Mouse (Mus musculus) myocyte (in vitro differentiated cells): ENCODE results near the gene Hnf1b.

Experiments used
- CEBPB ChIP-seq: IDR thresholded peaks from 2 replicates; pipeline ENCODE4 v1.6.1; 2011; ENCODE audit warnings: mild to moderate bottlenecking, moderate library complexity; ENCODE audit not compliant: poor library complexity, insufficient read depth, severe bottlenecking
- E2F4 ChIP-seq: IDR thresholded peaks from one replicate; pipeline ENCODE4 v1.6.1; 2011; ENCODE audit warnings: mild to moderate bottlenecking, control low read depth, moderate library complexity; ENCODE audit not compliant: insufficient read depth
- MAX ChIP-seq: IDR thresholded peaks from one replicate; pipeline ENCODE4 v1.6.1; 2011; ENCODE audit warnings: low read depth, mild to moderate bottlenecking, control low read depth
- MYOD1 ChIP-seq, 3 experiments: IDR thresholded peaks; one replicate each; pipeline ENCODE4 v1.6.1; 2011; ENCODE audit warnings: control low read depth in 2 of 3, low read depth in 2 of 3, mild to moderate bottlenecking in 2 of 3, moderate library complexity in 1 of 3; ENCODE audit not compliant: insufficient read length in 2 of 3, control insufficient read depth in 1 of 3
- MYOG ChIP-seq, 3 experiments: IDR thresholded peaks; one replicate each; pipeline ENCODE4 v1.6.1; 2011; ENCODE audit warnings: control low read depth in 2 of 3, low read depth in 2 of 3, mild to moderate bottlenecking in 2 of 3; ENCODE audit not compliant: insufficient read length in 2 of 3, control insufficient read depth in 1 of 3, insufficient read depth in 1 of 3
- POLR2A ChIP-seq: IDR thresholded peaks from one replicate; pipeline ENCODE4 v1.6.1; 2011; ENCODE audit warnings: low read depth, mild to moderate bottlenecking, control low read depth, moderate library complexity; ENCODE audit not compliant: insufficient read length
- POLR2AphosphoS2 ChIP-seq: IDR thresholded peaks from one replicate; pipeline ENCODE4 v1.6.1; 2011; ENCODE audit warnings: low read depth, control low read depth; ENCODE audit not compliant: insufficient read length
- REST ChIP-seq: IDR thresholded peaks from one replicate; pipeline ENCODE4 v1.6.1; 2011; ENCODE audit warnings: mild to moderate bottlenecking, control low read depth, moderate library complexity; ENCODE audit not compliant: insufficient read depth, insufficient read length
- SRF ChIP-seq: IDR thresholded peaks from one replicate; pipeline ENCODE4 v1.6.1; 2011; ENCODE audit warnings: low read depth; ENCODE audit not compliant: control insufficient read depth, insufficient read length
- TCF3 ChIP-seq: IDR thresholded peaks from one replicate; pipeline ENCODE4 v1.6.1; 2011; ENCODE audit warnings: low read depth, control low read depth; ENCODE audit not compliant: insufficient read length
- USF1 ChIP-seq: IDR thresholded peaks from one replicate; pipeline ENCODE4 v1.6.1; 2011; ENCODE audit warnings: low read depth, mild to moderate bottlenecking, control low read depth, moderate library complexity

GRCm38 (mm10) chr11:83826142-83826541, 23.7 kb upstream of the Hnf1b start:
- no peak for TF ChIP-seq POLR2A
- no peak for TF ChIP-seq E2F4
- TF ChIP-seq MYOG (IDR thresholded peaks at IDR 0.05; ENCODE audit: control insufficient read depth in 1 of 3, insufficient read depth in 1 of 3, insufficient read length in 2 of 3, low read depth in 2 of 3): no peak
- no peak for TF ChIP-seq CEBPB
- TF ChIP-seq MAX: no peak
- TF ChIP-seq USF1: no peak
- TF ChIP-seq REST: no peak
- TF ChIP-seq TCF3: no peak
- no peak for TF ChIP-seq SRF
- no peak for TF ChIP-seq POLR2AphosphoS2
- TF ChIP-seq MYOD1 (IDR thresholded peaks at IDR 0.05; ENCODE audit: control insufficient read depth in 1 of 3, insufficient read length in 2 of 3, low read depth in 2 of 3): no peak
